Mouse (Mus musculus) CH12.LX (cell line): Measurements from ENCODE around the gene Abhd16a. TPM values are rescaled to one million over a fixed set of nuclear protein-coding genes. Genes with fewer than 3 reads are reported as not detected.

Experiments used
- DNase-seq: peaks from one replicate; pipeline ENCODE4 v3.0.0-alpha.2; 2013; ENCODE audit errors: extremely low read depth
- H3K27ac ChIP-seq: 2 replicates; pipeline ENCODE4 v1.5.1; 2012; ENCODE audit warnings: low read depth, mild to moderate bottlenecking, control low read depth, moderate library complexity; ENCODE audit not compliant: insufficient read depth
- H3K27me3 ChIP-seq: replicated peaks from 2 replicates; pipeline ENCODE3; 2012; ENCODE audit warnings: inconsistent platforms
- H3K36me3 ChIP-seq, 2 experiments: replicated peaks in 1 of 2; 2 replicates each; pipeline versions ENCODE3 to v1.6.1; 2012; ENCODE audit warnings: inconsistent platforms in 1 of 2, low read length in 1 of 2, mild to moderate bottlenecking in 1 of 2, mixed read lengths in 1 of 2, moderate library complexity in 1 of 2; ENCODE audit not compliant: control insufficient read depth in 1 of 2, insufficient read depth in 1 of 2
- H3K4me1 ChIP-seq, 2 experiments: 2 replicates each; pipeline ENCODE4 v1.6.1; 2012; ENCODE audit warnings: inconsistent platforms in 1 of 2, moderate library complexity in 1 of 2; ENCODE audit not compliant: insufficient read depth in 2 of 2, control insufficient read depth in 1 of 2
- H3K4me2 ChIP-seq: 2 replicates; pipeline ENCODE4 v1.6.1; 2012; ENCODE audit warnings: low read depth, mild to moderate bottlenecking, control low read depth; ENCODE audit not compliant: poor library complexity, insufficient read depth, severe bottlenecking
- H3K4me3 ChIP-seq, 3 experiments: fragments of 150-350 bp in 1 of 3; sonication (generic) in 1 of 3; replicated peaks in 1 of 3; 2 replicates each; pipeline versions ENCODE3 to v1.5.1; 2011 to 2012; ENCODE audit warnings: low read depth in 2 of 3, low read length in 2 of 3, mild to moderate bottlenecking in 2 of 3, moderate library complexity in 2 of 3, control low read depth in 1 of 3, improper control_type of control experiment in 1 of 3, inconsistent platforms in 1 of 3, mixed read lengths in 1 of 3; ENCODE audit not compliant: poor library complexity in 1 of 3
- H3K79me2 ChIP-seq: replicated peaks from 2 replicates; pipeline ENCODE4 v1.6.1; 2012; ENCODE audit warnings: mild to moderate bottlenecking, moderate library complexity; ENCODE audit not compliant: control insufficient read depth, poor library complexity, insufficient read depth, severe bottlenecking; ENCODE audit errors: extremely low read depth
- H3K9ac ChIP-seq: 2 replicates; pipeline ENCODE4 v1.6.1; 2012; ENCODE audit warnings: low read depth, mild to moderate bottlenecking, control low read depth, moderate library complexity; ENCODE audit not compliant: insufficient read depth
- H3K9me3 ChIP-seq: replicated peaks from 2 replicates; pipeline ENCODE3; 2012; ENCODE audit warnings: low read length, inconsistent platforms, mixed read lengths
- BHLHE40 ChIP-seq: IDR thresholded peaks from 2 replicates; pipeline ENCODE4 v1.6.1; 2011; ENCODE audit warnings: mild to moderate bottlenecking, low read depth, low read length, improper control_type of control experiment
- CHD1 ChIP-seq: IDR thresholded peaks from 2 replicates; pipeline ENCODE4 v1.6.1; 2012; ENCODE audit warnings: low read depth, low read length, improper control_type of control experiment, inconsistent platforms
- CHD2 ChIP-seq: IDR thresholded peaks from 2 replicates; pipeline ENCODE4 v1.6.1; 2011; ENCODE audit warnings: low read length, improper control_type of control experiment
- CTCF ChIP-seq, 2 experiments: IDR thresholded peaks in 1 of 2; conservative IDR thresholded peaks in 1 of 2; 2 replicates each; pipeline ENCODE4 v1.5.1; 2011 to 2012; ENCODE audit warnings: low read depth in 2 of 2, low read length in 2 of 2, improper control_type of control experiment in 1 of 2, inconsistent platforms in 1 of 2, mild to moderate bottlenecking in 1 of 2, moderate library complexity in 1 of 2
- E2F4 ChIP-seq: IDR thresholded peaks from 2 replicates; pipeline ENCODE4 v1.6.1; 2011; ENCODE audit warnings: low read depth, low read length, improper control_type of control experiment; ENCODE audit not compliant: insufficient replicate concordance
- GABPA ChIP-seq: IDR thresholded peaks from 2 replicates; pipeline ENCODE4 v1.6.1; 2012; ENCODE audit warnings: low read depth, low read length, improper control_type of control experiment, inconsistent platforms; ENCODE audit not compliant: insufficient replicate concordance
- HCFC1 ChIP-seq: IDR thresholded peaks from 2 replicates; pipeline ENCODE4 v1.6.1; 2012; ENCODE audit warnings: low read depth, mild to moderate bottlenecking, inconsistent platforms, low read length, improper control_type of control experiment
- IRF4 ChIP-seq: IDR thresholded peaks from 2 replicates; pipeline ENCODE4 v1.6.1; 2014; ENCODE audit warnings: low read depth, mild to moderate bottlenecking, inconsistent platforms, low read length, improper control_type of control experiment
- JUND ChIP-seq: conservative IDR thresholded peaks from 2 replicates; pipeline ENCODE4 v1.6.1; 2011; ENCODE audit warnings: low read depth, low read length, improper control_type of control experiment
- MAFK ChIP-seq: IDR thresholded peaks from 2 replicates; pipeline ENCODE4 v1.6.1; 2011; ENCODE audit warnings: low read length, improper control_type of control experiment; ENCODE audit not compliant: insufficient replicate concordance
- MAX ChIP-seq: IDR thresholded peaks from 2 replicates; pipeline ENCODE4 v1.6.1; 2011; ENCODE audit warnings: low read length, improper control_type of control experiment
- MAZ ChIP-seq: IDR thresholded peaks from 2 replicates; pipeline ENCODE4 v1.6.1; 2012; ENCODE audit warnings: low read depth, mild to moderate bottlenecking, inconsistent platforms, low read length, improper control_type of control experiment, moderate library complexity
- NELFE ChIP-seq: IDR thresholded peaks from 2 replicates; pipeline ENCODE4 v1.6.1; 2011; ENCODE audit warnings: low read depth, low read length, improper control_type of control experiment
- PAX5 ChIP-seq: IDR thresholded peaks from 2 replicates; pipeline ENCODE4 v1.6.1; 2012; ENCODE audit warnings: low read length, inconsistent platforms, mixed read lengths
- POLR2A ChIP-seq: IDR thresholded peaks from 2 replicates; pipeline ENCODE4 v1.6.1; 2011; ENCODE audit warnings: low read depth, mild to moderate bottlenecking, improper control_type of control experiment, low read length
- POLR2AphosphoS2 ChIP-seq: IDR thresholded peaks from 2 replicates; pipeline ENCODE4 v1.6.1; 2011; ENCODE audit warnings: low read depth, low read length, improper control_type of control experiment
- RAD21 ChIP-seq: IDR thresholded peaks from 2 replicates; pipeline ENCODE4 v1.6.1; 2011; ENCODE audit warnings: low read depth, mild to moderate bottlenecking, low read length, improper control_type of control experiment, moderate library complexity
- USF2 ChIP-seq: conservative IDR thresholded peaks from 2 replicates; pipeline ENCODE4 v1.6.1; 2011; ENCODE audit warnings: low read depth, low read length, improper control_type of control experiment
- ZC3H11A ChIP-seq: IDR thresholded peaks from 2 replicates; pipeline ENCODE4 v1.6.1; 2012; ENCODE audit warnings: low read depth, mild to moderate bottlenecking, inconsistent platforms, low read length, improper control_type of control experiment
- ZMIZ1 ChIP-seq: IDR thresholded peaks from 2 replicates; pipeline ENCODE4 v1.6.1; 2012; ENCODE audit warnings: low read depth, mild to moderate bottlenecking, inconsistent platforms, low read length, improper control_type of control experiment
- ZNF384 ChIP-seq: IDR thresholded peaks from 2 replicates; pipeline ENCODE4 v1.6.1; 2012; ENCODE audit warnings: low read depth, low read length, improper control_type of control experiment, inconsistent platforms
- dilution Hi-C: fragments of 300-500 bp; cut with MboI; formaldehyde crosslinking; loops from 2 replicates; pipeline ENCODE4 v1.14.3; 2020; ENCODE audit warnings: low sequenced_read_pairs; ENCODE audit not compliant: extremely low pct_unique_long_range_greater_than_20kb, extremely low pct_ligation_motif_present
- in situ Hi-C: fragments of 300-500 bp; cut with MboI; formaldehyde crosslinking; loops from 3 replicates; pipeline ENCODE4 v1.14.3; 2019; ENCODE audit warnings: low sequenced_read_pairs, low pct_ligation_motif_present, low pct_unique_long_range_greater_than_20kb, mixed read lengths
- polyA plus RNA-seq: library from polyadenylated mRNA; unstranded; fragments of >175 nt; gene quantifications from 2 replicates; pipeline ENCODE4 v1.2.1, GENCODE M21; 2012; ENCODE audit warnings: low read depth; ENCODE audit not compliant: insufficient read length
- total RNA-seq, 2 experiments: library from RNA; depleted of rRNA; stranded (reverse); fragments of 300-350 nt in 1 of 2; fragments of >200 nt in 1 of 2; gene quantifications; 2 replicates each; pipeline ENCODE4 v1.2.3; 2012 to 2014

The Abhd16a gene
- total and polyA plus RNA-seq, 3 experiments: 11.6 to 16.6 (median 15.3) TPM

- TF ChIP-seq ZNF384 (no peak), POLR2AphosphoS2 (no peak; the same call in 1 of the 2 replicates), JUND (no peak), CHD1 (no peak), MAX (no peak), RAD21 (no peak), IRF4 (no peak), USF2 (no peak), MAZ (no peak), CTCF (conservative IDR thresholded peaks at IDR 0.05 in 1 of 2, IDR thresholded peaks at IDR 0.05 in 1 of 2; ENCODE audit: low read depth in 2 of 2, low read length in 2 of 2) (no peak), NELFE (no peak), BHLHE40 (no peak), HCFC1 (no peak), ZC3H11A (no peak), MAFK (no peak), GABPA (no peak), CHD2 (no peak; the same call in 1 of the 2 replicates), E2F4 (no peak), PAX5 (no peak)
- TF ChIP-seq, all 38 proteins: peak for 0
- dilution Hi-C loops (no loop called here), in situ Hi-C loops (no loop called here)
- Histone ChIP-seq H3K79me2 (no peaks in the 10 kb centered on the region; the same call in 1 of the 2 replicates), H3K27me3 (no peaks in the 10 kb centered on the region), H3K4me1 (no peaks in the 10 kb centered on the region; a peak in 1 of 4 replicates), H3K4me2 (no peak overlapping the region), H3K9me3 (peaks cover 7% of the 10 kb centered on the region), H3K4me3 (no peak overlapping the region), H3K9ac (no peak overlapping the region), H3K27ac (no peak overlapping the region), H3K36me3 (peaks cover 89 to 95% of the 10 kb centered on the region in 2 experiments)
- DNase-seq: no peak
Measured at GRCm38 (mm10) chr17:35146139-35146538, 57.1 kb downstream of the Abhd16a start.

- H3K27ac ChIP-seq: no peak overlapping the region
- H3K9ac ChIP-seq: no peak overlapping the region
- no peak overlapping the region for H3K4me3 ChIP-seq
- in situ Hi-C loops: no loop called here
- no peak overlapping the region for H3K4me2 ChIP-seq
- H3K27me3 ChIP-seq: no peaks in the 10 kb centered on the region
- DNase-seq: no peak
- dilution Hi-C loops: no loop called here
- peaks cover 7% of the 10 kb centered on the region for H3K9me3 ChIP-seq
- no peaks in the 10 kb centered on the region for H3K4me1 ChIP-seq
- peaks cover 86 to 92% of the 10 kb centered on the region in 2 experiments for H3K36me3 ChIP-seq
- no peaks in the 10 kb centered on the region; the same call in 1 of the 2 replicates for H3K79me2 ChIP-seq
- TF ChIP-seq USF2 (no peak), ZMIZ1 (0 out of 2 replicates have a peak, but pooled peaks have one; percentile 12), POLR2A (0 out of 2 replicates have a peak, but pooled peaks have one; percentile 13)
Measured at GRCm38 (mm10) chr17:35147348-35147747, 58.3 kb downstream of the Abhd16a start.
